Mouse (Mus musculus): ENCODE measurements at regions not wholly inside any gene's neighbourhood (a gene's known extent, or its start where the extent isn't known, plus 50 kb on each side); places are given as distances from the start of the nearest gene placed in this dataset.

GRCm38 (mm10) chr5:39417121-39417844, 338.0 kb downstream of the Hs3st1 start:
- TF ChIP-seq CTCF (IDR thresholded peaks at IDR 0.05) = no peak
- no peak overlapping the region for H3K4me3 ChIP-seq
- DNase-seq = no peak
- no peak overlapping the region for H3K27ac ChIP-seq
- intact Hi-C loops (cut with DNase I) = no loop called here

- no peak for TF ChIP-seq CTCF (IDR thresholded peaks at IDR 0.05)
These were observed 338.7 kb downstream of the Hs3st1 start for GRCm38 (mm10) chr5:39416597-39417023.

GRCm38 (mm10) chr5:39412756-39413155, 342.5 kb downstream of the Hs3st1 start:
- Histone ChIP-seq H3K4me3 (no peak overlapping the region), H3K27ac (no peak overlapping the region)
- DNase-seq = no peak
- intact Hi-C loops (cut with DNase I) = no loop called here
- no peak for TF ChIP-seq CTCF (IDR thresholded peaks at IDR 0.05)

More at GRCm38 (mm10) chr5:39416597-39417023, 338.7 kb downstream of the Hs3st1 start:
- intact Hi-C loops (cut with DNase I) = no loop called here
- Histone ChIP-seq H3K27ac (no peak overlapping the region), H3K4me3 (no peak overlapping the region)
- no peak for DNase-seq

- intact Hi-C loops (cut with DNase I) = no loop called here
- no peak overlapping the region for H3K4me3 ChIP-seq
- no peak for DNase-seq
- H3K27ac ChIP-seq = no peak overlapping the region
- no peak for TF ChIP-seq CTCF (IDR thresholded peaks at IDR 0.05)
These were observed 364.8 kb downstream of the Hs3st1 start for GRCm38 (mm10) chr5:39390391-39390987.

GRCm38 (mm10) chr5:39384410-39384809, 370.9 kb downstream of the Hs3st1 start:
- no peak overlapping the region for H3K4me3 ChIP-seq
- no peak overlapping the region for H3K27ac ChIP-seq
- no peak for DNase-seq
- TF ChIP-seq CTCF (IDR thresholded peaks at IDR 0.05) = no peak
- intact Hi-C loops (cut with DNase I) = no loop called here

- Histone ChIP-seq H3K27ac (no peak overlapping the region), H3K4me3 (no peak overlapping the region)
- intact Hi-C loops (cut with DNase I) = no loop called here
- no peak for DNase-seq
- no peak for TF ChIP-seq CTCF (IDR thresholded peaks at IDR 0.05)
These were observed 381.1 kb downstream of the Hs3st1 start for GRCm38 (mm10) chr5:39374199-39374598.

GRCm38 (mm10) chr5:39348680-39349079, 406.6 kb downstream of the Hs3st1 start:
- Histone ChIP-seq H3K27ac (no peak overlapping the region), H3K4me3 (no peak overlapping the region)
- DNase-seq = no peak
- TF ChIP-seq CTCF (IDR thresholded peaks at IDR 0.05) = no peak
- intact Hi-C loops (cut with DNase I) = no loop called here

- intact Hi-C loops (cut with DNase I) = no loop called here
- no peak for TF ChIP-seq CTCF (IDR thresholded peaks at IDR 0.05)
- H3K27ac ChIP-seq = no peak overlapping the region
These were observed 408.3 kb downstream of the Hs3st1 start for GRCm38 (mm10) chr5:39347019-39347418.

GRCm38 (mm10) chr5:39337917-39338316, 417.4 kb downstream of the Hs3st1 start:
- intact Hi-C loops (cut with DNase I) = no loop called here
- DNase-seq = no peak
- Histone ChIP-seq H3K27ac (no peak overlapping the region), H3K4me3 (no peak overlapping the region)
- TF ChIP-seq CTCF (IDR thresholded peaks at IDR 0.05) = no peak

More at GRCm38 (mm10) chr5:39347019-39347418, 408.3 kb downstream of the Hs3st1 start:
- H3K4me3 ChIP-seq = no peak overlapping the region
- DNase-seq = no peak

GRCm38 (mm10) chr5:39336484-39336985, 418.7 kb downstream of the Hs3st1 start:
- intact Hi-C loops (cut with DNase I) = no loop called here
- Histone ChIP-seq H3K27ac (no peak overlapping the region), H3K4me3 (no peak overlapping the region)
- no peak for DNase-seq
- no peak for TF ChIP-seq CTCF (IDR thresholded peaks at IDR 0.05)

- no peak overlapping the region for H3K4me3 ChIP-seq
- intact Hi-C loops (cut with DNase I) = no loop called here
- no peak overlapping the region for H3K27ac ChIP-seq
- no peak for TF ChIP-seq CTCF (IDR thresholded peaks at IDR 0.05)
- DNase-seq = no peak
These were observed 420.0 kb downstream of the Hs3st1 start for GRCm38 (mm10) chr5:39335321-39335720.

- intact Hi-C loops (cut with DNase I) = no loop called here
These were observed 421.0 kb downstream of the Hs3st1 start for GRCm38 (mm10) chr5:39334241-39334640.

GRCm38 (mm10) chr5:39325399-39325798, 429.9 kb downstream of the Hs3st1 start:
- Histone ChIP-seq H3K27ac (no peak overlapping the region), H3K4me3 (no peak overlapping the region)
- DNase-seq = no peak
- TF ChIP-seq CTCF (IDR thresholded peaks at IDR 0.05) = no peak
- intact Hi-C loops (cut with DNase I) = no loop called here

More at GRCm38 (mm10) chr5:39334241-39334640, 421.0 kb downstream of the Hs3st1 start:
- Histone ChIP-seq H3K27ac (no peak overlapping the region), H3K4me3 (no peak overlapping the region)
- no peak for TF ChIP-seq CTCF (IDR thresholded peaks at IDR 0.05)
- no peak for DNase-seq
